Mouse (Mus musculus) induced T-regulatory cell, adult 2 months (primary cell): ENCODE data around the gene Tspan33.
"Not testable (repeated sequence)": the region's sequence is repeated elsewhere in the genome, so short reads cannot be mapped to it uniquely, and the experiment has no call there.

Experiments
- DNase-seq: peaks from one replicate; pipeline ENCODE4 v3.0.0-alpha.2; 2012; ENCODE audit warnings: low read depth

Tspan33 gene

GRCm38 (mm10) chr6:29753336-29753735 lies 59.3 kb downstream of the Tspan33 start:
- DNase-seq: no peak

- no peak for DNase-seq
Measured at GRCm38 (mm10) chr6:29756001-29756400, 62.0 kb downstream of the Tspan33 start.

GRCm38 (mm10) chr6:29756476-29756875 lies 62.5 kb downstream of the Tspan33 start:
- no peak for DNase-seq

DNA sequence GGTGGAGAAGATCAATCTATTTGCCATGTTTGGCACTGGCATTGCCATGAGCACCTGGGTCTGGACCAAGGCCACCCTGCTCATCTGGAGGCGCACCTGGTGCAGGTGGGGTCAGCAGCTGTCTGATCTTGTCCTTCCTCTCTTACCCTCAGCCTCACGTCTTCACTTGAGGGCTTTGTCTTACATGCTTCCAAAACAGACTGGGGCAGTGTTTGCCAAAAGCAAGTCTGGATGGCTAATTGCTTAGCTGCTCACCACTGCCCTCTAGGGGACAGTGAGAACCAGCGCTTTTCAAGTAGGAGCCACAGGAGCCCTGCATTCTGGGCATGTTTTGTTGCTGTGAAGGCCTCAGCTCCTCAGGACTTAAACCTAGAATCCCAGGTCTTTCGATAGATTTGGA lies 64.4 kb downstream of the Tspan33 start:
- DNase-seq: peak; percentile 85

GRCm38 (mm10) chr6:29759012-29759679 lies 65.1 kb downstream of the Tspan33 start:
- DNase-seq: no peak

DNA sequence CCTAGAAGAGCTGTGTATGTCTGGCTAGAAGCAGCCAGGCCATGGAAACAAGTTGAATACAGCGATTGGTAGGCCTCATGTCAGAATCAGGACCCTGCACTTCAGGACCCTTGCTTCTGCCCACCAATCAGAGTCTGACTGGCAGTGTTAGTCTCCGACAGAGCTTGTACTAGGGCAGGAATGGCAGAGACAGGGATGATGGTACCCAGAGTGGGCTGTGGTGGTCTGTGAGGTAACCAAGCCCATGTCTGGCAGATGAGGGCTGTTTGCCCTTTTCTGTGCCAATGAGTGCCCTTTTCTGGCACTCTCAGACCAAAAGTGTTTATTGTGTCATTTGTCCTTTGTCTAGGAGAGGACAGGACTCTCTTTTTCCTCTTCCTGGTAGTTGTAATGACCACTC lies 66.4 kb downstream of the Tspan33 start:
- not testable (repeated sequence) for DNase-seq

DNA sequence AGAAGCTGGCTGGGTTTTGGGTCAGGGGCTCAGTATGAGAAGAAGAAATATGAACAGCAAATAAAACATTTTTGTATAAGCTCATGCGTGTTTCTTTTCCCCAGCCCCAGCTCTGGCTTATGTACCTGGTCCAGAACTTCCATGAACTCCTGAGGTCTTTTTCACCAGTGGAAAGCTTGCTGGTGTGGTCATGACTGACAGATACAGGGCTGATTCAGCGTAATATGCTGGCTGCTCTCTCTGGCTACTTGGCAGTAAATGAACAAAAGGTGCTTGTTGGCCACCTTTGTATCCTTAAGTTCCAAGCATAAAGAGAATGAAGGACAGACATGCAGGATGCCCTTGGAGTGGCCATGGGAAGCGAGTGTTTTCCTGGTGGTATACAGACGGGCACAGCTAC lies 67.3 kb downstream of the Tspan33 start:
- DNase-seq: no peak

DNA sequence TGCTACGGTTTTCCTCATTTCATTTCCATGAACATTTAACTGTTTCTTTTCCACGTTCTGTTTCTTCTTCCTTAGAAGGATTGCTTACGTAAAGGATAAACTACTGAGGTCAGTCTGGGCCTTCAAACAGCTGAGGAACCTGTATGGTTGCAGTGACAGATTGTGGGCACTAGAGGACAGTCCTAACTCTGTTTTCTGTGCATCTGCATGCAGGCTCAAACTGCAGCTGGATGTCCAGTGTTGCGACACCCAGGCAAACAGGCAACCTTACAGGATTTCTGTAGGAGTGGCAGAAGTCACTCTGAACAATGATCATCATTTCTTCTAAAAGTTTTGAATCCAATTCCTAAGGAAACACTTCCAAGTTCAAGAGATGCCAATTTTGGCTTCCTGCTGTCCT lies 68.5 kb downstream of the Tspan33 start:
- DNase-seq: peak; percentile 53

DNA sequence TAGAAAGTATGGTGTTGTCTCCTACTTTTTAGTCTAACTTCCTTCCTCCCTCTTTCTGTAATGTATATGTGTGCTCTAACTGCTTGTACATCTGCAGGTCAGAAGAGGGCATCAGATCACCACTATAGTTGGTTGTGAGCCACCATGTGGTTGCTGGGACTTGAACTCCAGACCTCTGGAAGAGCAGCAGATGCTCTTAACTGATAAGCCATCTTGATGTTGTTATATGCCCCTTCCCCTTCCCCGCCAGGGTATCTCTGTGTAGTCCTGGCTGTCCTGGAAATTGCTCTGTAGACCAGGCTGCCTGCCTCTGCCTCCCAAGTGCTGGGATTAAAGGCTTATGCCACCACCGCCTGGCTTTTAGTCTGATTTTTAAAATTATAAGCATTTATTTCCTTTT lies 72.9 kb downstream of the Tspan33 start:
- peak; percentile 28 for DNase-seq
